Mouse (Mus musculus): ENCODE data around the gene Prss48.

Gene Prss48

GRCm38 (mm10) chr3:86002423-86002822 lies at the start of gene Prss48:
Prss48 (minus strand) TSS chr3:86002491.
- in situ Hi-C loops (cut with MboI, MseI) = no loop called here

GRCm38 (mm10) chr3:86049041-86049440 lies 46.8 kb upstream of the Prss48 start:
- in situ Hi-C loops (cut with MboI, MseI) = no loop called here

GRCm38 (mm10) chr3:86047686-86048408 lies 45.6 kb upstream of the Prss48 start:
- in situ Hi-C loops (cut with MboI, MseI) = no loop called here

GRCm38 (mm10) chr3:86040286-86041201 lies 38.3 kb upstream of the Prss48 start:
- in situ Hi-C loops (cut with MboI, MseI) = no loop called here

GRCm38 (mm10) chr3:86038648-86039047 lies 36.4 kb upstream of the Prss48 start:
- in situ Hi-C loops (cut with MboI, MseI) = no loop called here

- in situ Hi-C loops (cut with MboI, MseI) = no loop called here
These were observed 35.7 kb upstream of the Prss48 start for GRCm38 (mm10) chr3:86037926-86038484.

GRCm38 (mm10) chr3:86033455-86034090 lies 31.3 kb upstream of the Prss48 start:
- in situ Hi-C loops (cut with MboI, MseI) = no loop called here

- in situ Hi-C loops (cut with MboI, MseI) = no loop called here
These were observed 28.3 kb upstream of the Prss48 start for GRCm38 (mm10) chr3:86030566-86030965.

- in situ Hi-C loops (cut with MboI, MseI) = no loop called here
These were observed 26.5 kb upstream of the Prss48 start for GRCm38 (mm10) chr3:86028658-86029375.

- in situ Hi-C loops (cut with MboI, MseI) = no loop called here
These were observed 23.2 kb upstream of the Prss48 start for GRCm38 (mm10) chr3:86025341-86026137.

GRCm38 (mm10) chr3:86024065-86024795 lies 21.9 kb upstream of the Prss48 start:
- in situ Hi-C loops (cut with MboI, MseI) = no loop called here

- in situ Hi-C loops (cut with MboI, MseI) = no loop called here
These were observed 19.4 kb upstream of the Prss48 start for GRCm38 (mm10) chr3:86021651-86022050.

GRCm38 (mm10) chr3:86020921-86021650 lies 18.8 kb upstream of the Prss48 start:
- in situ Hi-C loops (cut with MboI, MseI) = no loop called here

GRCm38 (mm10) chr3:86017484-86017883 lies 15.2 kb upstream of the Prss48 start:
- in situ Hi-C loops (cut with MboI, MseI) = no loop called here

GRCm38 (mm10) chr3:86016965-86017364 lies 14.7 kb upstream of the Prss48 start:
- in situ Hi-C loops (cut with MboI, MseI) = no loop called here

- in situ Hi-C loops (cut with MboI, MseI) = no loop called here
These were observed 11.5 kb upstream of the Prss48 start for GRCm38 (mm10) chr3:86013837-86014236.

GRCm38 (mm10) chr3:86011833-86012232 lies 9.5 kb upstream of the Prss48 start:
- in situ Hi-C loops (cut with MboI, MseI) = no loop called here

GRCm38 (mm10) chr3:86011373-86011772 lies 9.1 kb upstream of the Prss48 start:
- in situ Hi-C loops (cut with MboI, MseI) = no loop called here

- in situ Hi-C loops (cut with MboI, MseI) = no loop called here
These were observed 8.3 kb upstream of the Prss48 start for GRCm38 (mm10) chr3:86010618-86011017.

Measured in T-helper 17 cell (primary cell).